Mouse (Mus musculus) small intestine, adult 2 months (tissue): ENCODE data around the gene Tjp2.

ENCODE experiments used
- CTCF ChIP-seq: fragments of 200-500 bp; IDR thresholded peaks from 2 replicates; pipeline ENCODE4 v1.5.1; 2012; ENCODE audit warnings: low read depth, mild to moderate bottlenecking, control low read depth, inconsistent platforms, low read length, moderate library complexity, mixed read lengths; ENCODE audit not compliant: insufficient replicate concordance, insufficient read length; ENCODE audit errors: extremely low read depth
- POLR2A ChIP-seq: fragments of 200-500 bp; IDR thresholded peaks from 2 replicates; pipeline ENCODE4 v1.6.1; 2012; ENCODE audit warnings: low read depth, mild to moderate bottlenecking, control low read depth, inconsistent platforms, low read length, moderate library complexity

DNA sequence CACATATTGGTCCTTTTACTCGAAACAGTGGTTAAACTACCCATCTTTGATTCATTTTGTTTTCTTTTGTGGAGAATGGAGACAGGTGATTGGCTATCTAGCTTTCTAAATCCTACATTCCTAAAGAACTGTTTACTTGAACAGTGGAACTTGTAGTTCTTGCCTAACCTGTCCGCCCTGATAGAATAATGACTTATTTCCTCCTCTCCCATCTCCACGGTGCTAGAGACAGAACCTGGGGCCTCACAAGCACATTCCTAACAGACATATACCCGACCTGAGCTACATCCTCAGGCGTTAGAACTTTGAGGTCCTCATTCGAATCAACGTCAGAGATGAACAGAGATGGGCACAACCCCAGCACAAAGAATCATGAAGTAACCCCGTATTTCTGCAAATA, 44.4 kb downstream of the Tjp2 start:
- no peak for TF ChIP-seq CTCF
- no peak for TF ChIP-seq POLR2A
